Mouse (Mus musculus): ENCODE data around the gene Foxp4.

GRCm38 (mm10) chr17:47831772-47832171 lies 92.7 kb downstream of the Foxp4 start:
- TF ChIP-seq GATA1 (IDR thresholded peaks at IDR 0.05; ENCODE audit: low read length) (no peak), TAL1 (IDR thresholded peaks at IDR 0.05; ENCODE audit: low read length) (no peak)

Data from erythroblast, embryonic 14.5 days (primary cell).